Mouse (Mus musculus): ENCODE measurements at regions not wholly inside any gene's neighbourhood (a gene's known extent, or its start where the extent isn't known, plus 50 kb on each side); places are given as distances from the start of the nearest gene placed in this dataset.
"Not testable (repeated sequence)": the region's sequence is repeated elsewhere in the genome, so short reads cannot be mapped to it uniquely, and the experiment has no call there.

DNA sequence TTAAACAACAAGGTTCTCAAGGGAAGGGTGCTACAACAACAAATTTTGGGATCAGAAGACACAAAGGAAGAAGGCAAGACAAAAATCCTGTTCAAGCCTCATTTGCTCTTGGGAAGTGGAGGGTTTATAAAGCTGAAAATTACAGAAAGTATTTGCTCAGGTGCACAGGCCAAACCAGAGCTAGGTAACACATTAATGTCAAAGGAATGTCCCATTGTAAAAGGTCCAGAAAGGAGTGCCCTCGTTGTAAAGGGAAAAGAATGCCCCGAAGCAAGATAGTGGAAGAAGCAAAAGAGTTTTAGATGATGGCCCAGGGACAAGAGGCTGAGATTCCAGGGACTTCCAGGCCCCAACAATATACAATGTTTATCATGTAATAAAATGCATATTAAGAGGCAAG, 317.3 kb downstream of the Car8 start:
- no peak for DNase-seq (ENCODE audit: low spot score in 2 of 2)

- DNase-seq (ENCODE audit: low spot score in 2 of 2), result no peak
Observed at GRCm38 (mm10) chr4:7913191-7913590, 325.6 kb downstream of the Car8 start.

GRCm38 (mm10) chr4:7912675-7913074, 326.2 kb downstream of the Car8 start:
- no peak for DNase-seq (ENCODE audit: low spot score in 2 of 2)

DNA sequence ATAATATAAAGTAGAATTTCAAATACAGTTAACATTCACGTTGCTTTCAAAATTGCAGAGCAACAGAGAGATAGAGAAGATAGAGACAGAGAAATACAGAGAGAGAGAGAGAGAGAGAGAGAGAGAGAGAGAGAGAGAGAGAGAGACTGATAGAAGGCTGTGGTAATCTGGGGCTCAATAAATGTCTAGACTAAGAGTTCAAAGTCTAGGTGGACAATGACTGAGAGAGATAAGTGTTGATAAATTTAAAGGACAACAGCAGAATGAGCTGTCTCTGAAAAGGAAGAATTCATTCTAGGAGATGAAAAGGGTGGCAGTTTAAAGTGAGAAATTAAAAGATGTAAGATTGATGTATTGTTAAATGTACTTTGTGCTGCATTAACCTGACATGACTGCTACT, 335.7 kb downstream of the Car8 start:
- DNase-seq (ENCODE audit: low spot score in 2 of 2), result no peak

DNA sequence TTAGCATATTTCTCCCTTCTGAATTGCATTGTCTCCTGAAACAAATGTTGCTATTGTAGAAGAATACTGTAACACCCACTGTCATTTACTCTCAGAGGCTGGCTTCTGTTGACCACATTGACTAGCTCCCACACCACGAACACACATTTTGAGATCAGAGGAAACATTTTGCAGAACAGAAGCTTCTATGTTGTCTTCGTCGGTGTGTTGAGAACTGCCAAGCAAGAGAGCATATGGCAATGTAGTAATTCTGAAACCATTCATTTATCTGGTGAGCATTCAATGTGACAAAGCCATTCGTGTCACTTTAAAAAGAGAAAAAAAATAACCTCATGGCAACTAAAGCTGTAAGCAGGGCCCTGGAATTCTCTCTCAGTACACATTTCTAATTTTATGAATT, 343.9 kb downstream of the Car8 start:
- no peak for DNase-seq (ENCODE audit: low spot score in 2 of 2)

DNA sequence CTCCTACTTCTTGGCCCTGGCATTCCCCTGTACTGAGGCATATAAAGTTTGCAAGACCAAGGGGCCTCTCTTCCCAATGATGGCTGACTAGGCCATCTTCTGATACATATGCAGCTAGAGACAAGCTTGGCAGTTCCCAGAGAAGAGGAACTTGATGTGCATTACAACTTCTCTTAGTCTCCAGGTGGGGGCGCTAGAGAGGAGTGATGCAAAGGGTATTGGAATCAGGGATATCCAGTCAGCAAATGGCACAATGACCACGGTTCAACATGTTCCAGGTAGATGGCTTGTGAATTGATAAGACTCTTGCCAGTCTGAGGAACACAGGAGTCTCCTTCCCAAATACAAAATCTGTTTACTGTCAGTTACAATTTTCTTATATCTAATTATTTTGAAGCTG, 347.7 kb downstream of the Car8 start:
- no peak for DNase-seq (ENCODE audit: low spot score in 2 of 2)

DNA sequence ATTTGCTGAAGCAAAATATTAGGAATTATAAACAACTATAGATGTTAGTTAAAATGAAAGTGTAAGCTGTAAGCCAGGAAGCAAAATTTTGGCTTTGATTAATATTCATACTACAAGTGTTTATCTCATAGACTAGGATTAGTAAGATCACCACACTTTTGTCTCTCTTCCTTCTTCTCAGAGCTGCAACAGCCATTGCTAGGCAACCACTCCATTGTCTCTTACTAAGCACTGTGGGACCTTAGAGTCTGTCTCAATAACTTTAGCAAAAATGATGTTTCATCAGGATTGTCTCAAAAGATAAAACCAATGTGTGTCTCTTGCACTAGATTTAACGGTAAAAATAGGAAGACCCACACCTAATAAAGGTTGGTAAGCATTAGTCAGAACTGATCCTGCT, 384.3 kb downstream of the Car8 start:
- DNase-seq (ENCODE audit: low spot score in 2 of 2), result no peak

DNA sequence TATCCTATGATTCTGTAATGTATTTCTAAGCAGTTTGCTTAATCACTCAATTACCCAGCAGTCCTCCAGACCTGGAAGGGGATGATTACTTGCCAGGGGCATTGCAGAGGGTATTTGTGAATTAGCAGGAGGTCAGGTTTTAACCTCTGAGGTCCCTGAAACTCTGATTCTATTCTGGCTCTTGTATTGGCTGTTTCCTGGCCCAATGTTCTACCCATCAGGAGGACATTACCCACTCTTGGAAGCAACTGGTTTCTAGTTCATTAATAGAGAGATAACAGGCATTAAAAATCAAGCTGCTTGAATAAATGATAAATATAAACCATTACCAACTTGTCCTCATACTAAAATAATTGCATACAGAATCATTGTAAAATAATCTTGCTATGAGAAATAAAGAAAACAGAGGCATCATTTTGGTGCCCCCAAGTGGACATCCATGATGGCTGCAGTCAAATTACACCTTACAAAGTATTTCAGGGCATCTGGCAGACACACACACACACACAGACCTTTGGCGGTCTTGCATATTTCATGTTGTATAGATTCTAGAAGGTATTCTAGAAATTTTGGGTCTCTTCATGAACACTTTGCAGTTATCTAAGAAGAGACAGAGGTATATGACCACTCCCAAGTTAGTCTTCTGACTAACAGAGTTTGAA, 385.6 kb downstream of the Car8 start:
- DNase-seq (ENCODE audit: low spot score in 2 of 2), result no peak

- DNase-seq (ENCODE audit: low spot score in 2 of 2), result no peak
Observed at GRCm38 (mm10) chr4:7852006-7852615, 386.7 kb downstream of the Car8 start.

- no peak for DNase-seq (ENCODE audit: low spot score in 2 of 2)
Observed at GRCm38 (mm10) chr4:7847411-7847810, 391.4 kb downstream of the Car8 start.

DNA sequence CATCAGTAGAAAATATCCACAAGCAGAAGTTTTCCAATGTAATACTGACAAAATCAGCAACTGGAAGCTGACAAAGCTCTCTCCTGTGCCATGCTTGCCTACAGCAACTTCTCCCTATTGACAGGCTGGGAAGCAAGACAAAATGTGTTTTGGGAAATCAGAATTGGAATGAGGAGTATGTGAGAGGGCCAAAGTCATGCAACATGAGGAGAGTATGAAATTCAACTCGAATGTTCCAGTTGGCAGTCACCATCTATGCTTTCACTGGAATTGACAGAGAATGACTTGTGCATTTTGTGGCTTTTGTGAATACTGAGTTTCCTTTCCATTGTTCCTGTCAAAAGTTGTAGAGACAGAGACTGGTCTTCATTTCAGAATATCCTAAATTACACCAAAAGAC, 409.7 kb downstream of the Car8 start:
- no peak for DNase-seq (ENCODE audit: low spot score in 2 of 2)

DNA sequence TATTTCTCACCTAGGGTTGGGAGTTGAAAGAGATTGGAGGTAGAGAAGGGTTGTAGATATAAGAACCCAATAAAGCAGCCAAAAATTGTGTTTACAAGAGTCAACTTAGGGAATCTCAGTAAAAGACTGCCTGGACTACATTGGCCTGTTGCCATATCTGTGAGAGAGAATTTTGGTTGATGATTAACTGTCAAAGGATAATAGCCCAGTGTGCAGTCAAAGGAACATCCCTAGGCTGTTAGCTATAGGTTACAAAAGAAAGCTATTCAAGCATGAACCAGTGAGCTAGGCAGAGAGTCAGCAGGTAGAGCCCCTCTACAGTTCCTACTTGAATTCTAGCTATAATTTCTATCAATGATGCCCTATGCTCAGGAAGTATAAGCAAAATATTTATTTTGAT, 419.0 kb downstream of the Car8 start:
- DNase-seq (ENCODE audit: low spot score in 2 of 2), result no peak

DNA sequence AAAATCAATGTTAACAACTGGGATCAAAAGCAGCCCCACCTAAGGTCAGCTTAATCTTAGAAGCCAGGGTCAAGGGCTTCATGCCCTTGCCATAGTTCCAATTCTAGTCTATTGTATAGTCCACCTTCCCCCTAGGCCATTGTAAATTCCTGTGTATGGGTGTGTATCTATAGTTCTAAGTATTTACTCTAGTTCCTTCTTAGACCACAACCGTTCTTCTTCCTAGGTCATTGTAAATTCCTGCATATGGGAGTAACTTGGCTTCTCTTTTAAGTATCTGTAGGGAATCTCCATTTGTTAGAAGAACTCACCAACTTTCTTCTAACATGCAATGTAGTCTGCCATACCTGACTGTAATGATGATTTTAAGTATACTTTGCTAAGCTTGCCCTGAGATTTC, 461.1 kb downstream of the Car8 start:
- DNase-seq (ENCODE audit: low spot score in 2 of 2), result not testable (repeated sequence)

GRCm38 (mm10) chr4:7755473-7755872, 483.4 kb downstream of the Car8 start:
- DNase-seq (ENCODE audit: low spot score in 2 of 2), result no peak

DNA sequence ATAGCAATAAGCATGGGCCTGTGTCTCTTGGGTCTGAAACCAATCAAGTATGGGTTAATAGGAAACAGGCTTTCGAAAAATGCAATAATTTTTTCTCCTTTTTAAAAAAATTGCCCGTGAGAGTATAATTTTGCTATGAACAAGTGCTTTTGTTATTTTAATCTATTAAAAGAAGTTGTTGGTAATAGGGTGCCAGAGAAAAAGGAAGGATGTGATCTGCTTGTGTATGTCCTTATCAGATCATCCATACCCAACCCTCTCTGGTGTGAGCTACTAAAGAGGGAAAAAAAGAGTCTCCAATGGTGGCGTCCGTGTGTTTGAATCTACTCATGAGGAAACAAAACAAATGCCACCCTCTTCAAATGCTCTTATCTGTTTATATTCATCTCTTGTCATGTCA, 484.9 kb downstream of the Car8 start:
- DNase-seq (ENCODE audit: low spot score in 2 of 2), result no peak

GRCm38 (mm10) chr4:7751208-7751607, 487.6 kb downstream of the Car8 start:
- DNase-seq (ENCODE audit: low spot score in 2 of 2), result no peak

GRCm38 (mm10) chr4:7722893-7723292, 515.9 kb downstream of the Car8 start:
- no peak for DNase-seq (ENCODE audit: low spot score in 2 of 2)

- DNase-seq (ENCODE audit: low spot score in 2 of 2), result no peak
Observed at GRCm38 (mm10) chr4:7688516-7688915, 550.3 kb downstream of the Car8 start.

DNA sequence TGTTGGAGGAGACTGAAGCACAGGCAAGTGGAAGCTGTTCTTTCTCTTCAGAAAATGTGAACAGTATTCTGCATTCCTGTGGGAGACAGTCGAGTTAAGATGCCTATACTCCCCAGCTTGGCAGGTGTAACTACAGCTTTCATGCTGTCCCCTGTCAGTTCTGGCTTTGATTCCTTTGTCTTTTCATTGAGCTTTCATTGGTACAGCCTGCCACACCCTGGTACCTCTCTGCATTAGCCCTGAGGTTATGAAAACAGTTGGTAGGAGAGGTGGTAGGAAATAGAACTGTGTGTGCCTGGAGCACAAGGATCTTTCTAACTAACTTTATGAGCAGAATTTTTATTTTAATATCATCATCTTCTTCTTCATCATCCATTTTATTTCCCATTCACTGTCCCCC, 551.6 kb downstream of the Car8 start:
- DNase-seq (ENCODE audit: low spot score in 2 of 2), result no peak

DNA sequence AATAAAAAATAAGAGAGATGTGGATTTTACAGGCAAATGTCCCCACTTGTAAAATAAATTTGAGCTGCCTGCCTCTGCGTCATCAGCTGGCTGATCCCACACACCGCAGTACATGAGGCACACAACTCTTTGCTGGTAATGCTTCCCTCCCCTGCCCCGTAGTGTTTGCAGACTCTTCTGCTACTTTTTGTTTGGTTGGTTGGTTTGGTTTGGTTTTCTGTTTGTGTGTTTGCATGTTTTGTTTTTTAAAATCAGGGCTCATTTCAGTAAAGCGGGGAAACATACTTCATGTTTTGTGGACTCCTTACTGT, 568.1 kb downstream of the Car8 start:
- DNase-seq (ENCODE audit: low spot score in 2 of 2), result no peak

GRCm38 (mm10) chr4:7669992-7670794, 568.6 kb downstream of the Car8 start:
- DNase-seq (ENCODE audit: low spot score in 2 of 2), result no peak

DNA sequence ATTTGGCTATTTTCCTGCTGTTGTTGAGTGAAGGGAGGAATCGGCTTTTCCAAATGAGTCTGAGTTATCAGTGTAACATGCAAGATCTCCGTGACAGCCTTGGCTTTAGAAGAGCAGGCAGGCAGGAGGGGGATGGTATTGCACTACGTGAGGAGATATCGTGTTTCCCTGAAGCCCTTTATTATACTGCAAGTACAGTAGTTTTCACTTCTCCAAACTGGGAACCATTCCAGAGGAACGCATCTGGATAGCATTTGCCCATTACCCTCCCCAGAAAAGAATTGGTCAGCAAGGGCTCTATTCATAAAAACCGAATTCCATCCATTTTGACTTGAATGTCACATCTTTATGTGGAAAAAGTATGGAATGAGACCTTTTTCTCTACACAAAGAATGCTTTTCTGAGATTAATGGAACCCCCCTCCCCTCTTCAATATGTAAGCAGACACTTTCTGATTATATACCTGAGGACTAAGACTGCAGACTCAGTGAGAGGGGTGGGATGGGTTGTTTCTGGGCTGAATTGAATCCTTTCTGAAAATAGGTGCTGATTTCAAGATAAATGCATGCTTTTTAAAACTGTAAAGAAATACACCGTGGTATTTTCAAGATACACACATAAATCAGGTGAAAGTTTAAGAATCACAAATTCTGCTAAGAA, 571.8 kb downstream of the Car8 start:
- DNase-seq (ENCODE audit: low spot score in 2 of 2), result no peak
